Mouse (Mus musculus): Measurements from ENCODE around the gene Zfp212. TPM values are rescaled to one million over a fixed set of nuclear protein-coding genes. Genes with fewer than 3 reads are reported as not detected.

Zfp212 gene
- polyA plus RNA-seq, 1 experiment from 2014 or later, result 9.9 TPM

DNA sequence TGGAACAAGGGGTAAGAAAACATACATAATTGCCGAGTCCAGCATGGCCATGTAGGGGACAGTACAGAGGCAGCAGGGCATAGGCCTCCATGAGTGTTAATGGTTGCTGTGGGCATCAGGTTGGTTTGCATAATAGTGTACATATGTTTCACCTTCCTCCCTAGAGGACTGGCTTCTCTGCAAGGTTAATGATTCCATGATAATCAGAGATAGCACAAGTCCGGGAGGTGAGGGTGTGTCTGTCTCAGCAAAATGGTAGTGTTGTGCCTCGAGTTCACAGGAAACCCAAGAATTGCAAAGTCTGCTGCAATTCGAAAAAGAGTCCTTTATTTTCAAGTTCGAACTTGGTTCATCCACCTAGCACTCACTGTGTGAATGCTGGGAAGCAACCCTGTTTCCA lies 3.2 kb upstream of the Zfp212 start:
- H3K4me1 ChIP-seq (replicated peaks; ENCODE audit: control insufficient read depth, insufficient read depth, low read length), result peaks cover 3% of the 10 kb centered on the region; the same call in 1 of the 2 replicates
- H3K4me3 ChIP-seq (ENCODE audit: low read depth, low read length), result no peak overlapping the region
- 86% methylated on average over 5 of the region's 5 CpGs for WGBS
- H3K27me3 ChIP-seq (ENCODE audit: control insufficient read depth, insufficient read depth, low read length), result no peaks in the 10 kb centered on the region
- ATAC-seq (ENCODE audit: low FRiP score) (no peak), DNase-seq (ENCODE audit: low spot score) (no peak)
- no peak overlapping the region for H3K27ac ChIP-seq (ENCODE audit: low read depth, low read length)
- no peak overlapping the region for H3K9ac ChIP-seq (ENCODE audit: low read depth, low read length)
- H3K9me3 ChIP-seq (ENCODE audit: control insufficient read depth, low read length), result no peaks in the 10 kb centered on the region
- no peaks in the 10 kb centered on the region for H3K36me3 ChIP-seq (ENCODE audit: control insufficient read depth, insufficient read depth, low read length)
- H3K4me2 ChIP-seq (replicated peaks; ENCODE audit: low read depth, low read length), result no peak overlapping the region

- DNase-seq (ENCODE audit: low spot score) (no peak), ATAC-seq (ENCODE audit: low FRiP score) (no peak)
- no peak overlapping the region for H3K27ac ChIP-seq (ENCODE audit: low read depth, low read length)
- WGBS, result 76% methylated on average over 3 of the region's 3 CpGs
- no peak overlapping the region for H3K9ac ChIP-seq (ENCODE audit: low read depth, low read length)
- peaks cover 3% of the 10 kb centered on the region; the same call in 1 of the 2 replicates for H3K4me1 ChIP-seq (replicated peaks; ENCODE audit: control insufficient read depth, insufficient read depth, low read length)
- no peaks in the 10 kb centered on the region for H3K27me3 ChIP-seq (ENCODE audit: control insufficient read depth, insufficient read depth, low read length)
- H3K9me3 ChIP-seq (ENCODE audit: control insufficient read depth, low read length), result no peaks in the 10 kb centered on the region
- H3K4me3 ChIP-seq (ENCODE audit: low read depth, low read length), result no peak overlapping the region
- H3K36me3 ChIP-seq (ENCODE audit: control insufficient read depth, insufficient read depth, low read length), result no peaks in the 10 kb centered on the region
- no peak overlapping the region for H3K4me2 ChIP-seq (replicated peaks; ENCODE audit: low read depth, low read length)
These were observed 1.5 kb upstream of the Zfp212 start for GRCm38 (mm10) chr6:47918768-47919274.

- ATAC-seq (ENCODE audit: low FRiP score) (peak; percentile 63; the same call in 1 of the 2 replicates), DNase-seq (ENCODE audit: low spot score) (no peak)
- Histone ChIP-seq H3K36me3 (ENCODE audit: control insufficient read depth, insufficient read depth, low read length) (no peaks in the 10 kb centered on the region), H3K4me3 (ENCODE audit: low read depth, low read length) (peak overlapping the region; percentile 87), H3K9me3 (ENCODE audit: control insufficient read depth, low read length) (no peaks in the 10 kb centered on the region), H3K4me2 (replicated peaks; ENCODE audit: low read depth, low read length) (peak overlapping the region; percentile 33; the same call in 1 of the 2 replicates), H3K9ac (ENCODE audit: low read depth, low read length) (peak overlapping the region; percentile 86), H3K4me1 (replicated peaks; ENCODE audit: control insufficient read depth, insufficient read depth, low read length) (peaks cover 3% of the 10 kb centered on the region; the same call in 1 of the 2 replicates), H3K27ac (ENCODE audit: low read depth, low read length) (peak overlapping the region; percentile 92; the same call in 1 of the 2 replicates), H3K27me3 (ENCODE audit: control insufficient read depth, insufficient read depth, low read length) (no peaks in the 10 kb centered on the region)
- 29% methylated on average over 11 of the region's 11 CpGs for WGBS
These were observed 430 bp upstream of the Zfp212 start for GRCm38 (mm10) chr6:47919646-47920446.

DNA sequence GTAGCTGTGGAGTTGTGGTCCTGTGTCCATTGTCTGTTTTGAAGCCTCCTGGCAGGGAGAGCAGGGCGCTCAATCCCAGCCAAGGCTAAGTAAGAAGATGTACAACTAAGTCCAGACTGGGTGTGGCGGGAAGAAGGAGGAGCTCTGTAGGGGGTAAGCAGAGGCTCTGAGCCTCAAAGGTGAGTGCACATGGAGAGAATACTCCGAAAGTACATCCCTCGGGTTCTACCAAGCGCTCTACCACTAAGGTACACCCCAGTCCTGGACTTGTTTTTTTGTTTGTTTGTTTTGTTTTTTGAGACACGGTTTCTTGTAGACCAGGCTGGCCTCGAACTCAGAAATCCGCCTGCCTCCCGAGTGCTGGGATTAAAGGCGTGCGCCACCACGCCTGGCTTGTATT lies 22.2 kb downstream of the Zfp212 start:
- DNase-seq (ENCODE audit: low spot score), result peak; percentile 31

GRCm38 (mm10) chr6:47943021-47943691 lies 22.9 kb downstream of the Zfp212 start:
- 7% methylated on average over 53 of the region's 64 CpGs for WGBS
- Histone ChIP-seq H3K36me3 (ENCODE audit: control insufficient read depth, insufficient read depth, low read length) (no peaks in the 10 kb centered on the region), H3K4me2 (replicated peaks; ENCODE audit: low read depth, low read length) (peak overlapping the region; percentile 79), H3K9ac (ENCODE audit: low read depth, low read length) (peak overlapping the region; percentile 75), H3K27me3 (ENCODE audit: control insufficient read depth, insufficient read depth, low read length) (no peaks in the 10 kb centered on the region), H3K27ac (ENCODE audit: low read depth, low read length) (no peak overlapping the region), H3K4me3 (ENCODE audit: low read depth, low read length) (peak overlapping the region; percentile 38), H3K9me3 (ENCODE audit: control insufficient read depth, low read length) (no peaks in the 10 kb centered on the region), H3K4me1 (replicated peaks; ENCODE audit: control insufficient read depth, insufficient read depth, low read length) (no peaks in the 10 kb centered on the region; the same call in 1 of the 2 replicates)
- DNase-seq (ENCODE audit: low spot score) (peak; percentile 82), ATAC-seq (ENCODE audit: low FRiP score) (peak; percentile 91)

More for the DNA sequence above, 22.2 kb downstream of the Zfp212 start:
- 56% methylated on average over 12 of the region's 12 CpGs for WGBS
- no peaks in the 10 kb centered on the region; the same call in 1 of the 2 replicates for H3K4me1 ChIP-seq (replicated peaks; ENCODE audit: control insufficient read depth, insufficient read depth, low read length)
- H3K36me3 ChIP-seq (ENCODE audit: control insufficient read depth, insufficient read depth, low read length), result no peaks in the 10 kb centered on the region
- no peaks in the 10 kb centered on the region for H3K27me3 ChIP-seq (ENCODE audit: control insufficient read depth, insufficient read depth, low read length)
- H3K4me2 ChIP-seq (replicated peaks; ENCODE audit: low read depth, low read length), result peak overlapping the region; percentile 79
- H3K4me3 ChIP-seq (ENCODE audit: low read depth, low read length), result peak overlapping the region; percentile 38
- peak; percentile 22; the same call in 1 of the 2 replicates for ATAC-seq (ENCODE audit: low FRiP score)
- no peak overlapping the region for H3K27ac ChIP-seq (ENCODE audit: low read depth, low read length)
- H3K9ac ChIP-seq (ENCODE audit: low read depth, low read length), result no peak overlapping the region
- H3K9me3 ChIP-seq (ENCODE audit: control insufficient read depth, low read length), result no peaks in the 10 kb centered on the region

DNA sequence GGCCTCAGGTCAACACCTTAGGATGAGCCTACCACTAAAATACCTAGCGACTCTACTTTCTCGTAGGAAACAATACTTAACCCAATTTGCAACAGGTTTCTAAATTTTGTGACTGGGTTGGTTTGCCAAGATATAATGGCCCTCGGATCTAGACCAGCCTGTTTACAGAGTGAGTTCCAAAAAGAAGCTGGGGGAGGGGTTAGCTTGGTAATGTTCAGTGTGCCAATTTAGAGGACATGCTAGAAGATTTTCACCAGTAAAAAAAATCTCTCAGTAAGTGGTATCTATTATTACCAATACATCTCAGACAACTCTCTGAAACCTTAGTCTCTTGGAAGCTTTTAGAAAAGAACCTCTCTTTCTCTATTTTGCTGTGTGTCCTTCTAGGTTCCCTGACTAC lies 23.4 kb downstream of the Zfp212 start:
- no peak for DNase-seq (ENCODE audit: low spot score)

DNA sequence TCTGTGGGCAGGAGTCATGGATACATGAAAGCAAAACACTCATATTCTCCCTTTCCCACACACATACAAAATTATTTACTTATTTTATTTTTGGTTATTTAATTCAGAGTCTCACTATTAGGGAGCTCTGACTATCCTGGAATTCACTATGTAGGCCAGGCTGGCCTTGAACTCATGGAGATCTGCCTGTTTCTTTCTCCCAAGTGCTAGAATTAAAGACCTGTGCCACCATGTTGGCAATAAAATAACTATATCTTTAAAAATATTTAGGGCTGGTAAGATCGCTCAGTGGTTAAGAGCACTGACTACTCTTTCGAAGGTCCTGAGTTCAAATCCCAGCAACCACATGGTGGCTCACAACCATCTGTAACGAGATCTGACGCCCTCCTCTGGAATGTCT lies 27.1 kb downstream of the Zfp212 start:
- no peak overlapping the region for H3K27ac ChIP-seq (ENCODE audit: low read depth, low read length)
- no peak for ATAC-seq (ENCODE audit: low FRiP score)
- no peak overlapping the region for H3K9ac ChIP-seq (ENCODE audit: low read depth, low read length)
- H3K9me3 ChIP-seq (ENCODE audit: control insufficient read depth, low read length), result no peaks in the 10 kb centered on the region
- WGBS, result 93% methylated on average over 4 of the region's 4 CpGs
- H3K4me2 ChIP-seq (replicated peaks; ENCODE audit: low read depth, low read length), result no peak overlapping the region
- H3K4me3 ChIP-seq (ENCODE audit: low read depth, low read length), result no peak overlapping the region
- H3K27me3 ChIP-seq (ENCODE audit: control insufficient read depth, insufficient read depth, low read length), result no peaks in the 10 kb centered on the region
- no peak for DNase-seq (ENCODE audit: low spot score)
- H3K36me3 ChIP-seq (ENCODE audit: control insufficient read depth, insufficient read depth, low read length), result no peaks in the 10 kb centered on the region
- no peaks in the 10 kb centered on the region; the same call in 1 of the 2 replicates for H3K4me1 ChIP-seq (replicated peaks; ENCODE audit: control insufficient read depth, insufficient read depth, low read length)

More for the DNA sequence above, 23.4 kb downstream of the Zfp212 start:
- Histone ChIP-seq H3K27ac (ENCODE audit: low read depth, low read length) (no peak overlapping the region), H3K9ac (ENCODE audit: low read depth, low read length) (peak overlapping the region; percentile 75; the same call in 1 of the 2 replicates), H3K9me3 (ENCODE audit: control insufficient read depth, low read length) (no peaks in the 10 kb centered on the region), H3K4me3 (ENCODE audit: low read depth, low read length) (peak overlapping the region; percentile 38), H3K27me3 (ENCODE audit: control insufficient read depth, insufficient read depth, low read length) (no peaks in the 10 kb centered on the region), H3K36me3 (ENCODE audit: control insufficient read depth, insufficient read depth, low read length) (no peaks in the 10 kb centered on the region), H3K4me2 (replicated peaks; ENCODE audit: low read depth, low read length) (peak overlapping the region; percentile 79), H3K4me1 (replicated peaks; ENCODE audit: control insufficient read depth, insufficient read depth, low read length) (no peaks in the 10 kb centered on the region; the same call in 1 of the 2 replicates)
- WGBS, result 87% methylated on average over 3 of the region's 3 CpGs
- ATAC-seq (ENCODE audit: low FRiP score), result no peak

- WGBS, result under 1% methylated on average over 31 of the region's 31 CpGs
- H3K4me2 ChIP-seq (replicated peaks; ENCODE audit: low read depth, low read length), result peak within 1 kb of the TSS; percentile 84
- no peaks in the 10 kb centered on the region for H3K9me3 ChIP-seq (ENCODE audit: control insufficient read depth, low read length)
- H3K9ac ChIP-seq (ENCODE audit: low read depth, low read length), result peak within 1 kb of the TSS; percentile 61
- no peaks in the 10 kb centered on the region for H3K36me3 ChIP-seq (ENCODE audit: control insufficient read depth, insufficient read depth, low read length)
- H3K4me3 ChIP-seq (ENCODE audit: low read depth, low read length), result peak within 1 kb of the TSS; percentile 65
- ATAC-seq (ENCODE audit: low FRiP score) (peak; percentile 99), DNase-seq (ENCODE audit: low spot score) (peak; percentile 92)
- peaks cover 5% of the 10 kb centered on the region; the same call in 1 of the 2 replicates for H3K4me1 ChIP-seq (replicated peaks; ENCODE audit: control insufficient read depth, insufficient read depth, low read length)
- no peaks in the 10 kb centered on the region for H3K27me3 ChIP-seq (ENCODE audit: control insufficient read depth, insufficient read depth, low read length)
- 0 out of 2 replicates have a peak within 1 kb of the TSS, but pooled peaks have one; percentile 36 for H3K27ac ChIP-seq (ENCODE audit: low read depth, low read length)
These were observed 33.0 kb downstream of the Zfp212 start, which contains the start of gene Zfp956 for GRCm38 (mm10) chr6:47953191-47953726. TSS of gene Zfp956 (plus strand) at chr6:47953390.

All from hindbrain, embryonic 11.5 days (tissue).